Mouse (Mus musculus): Measurements from ENCODE around the gene Nqo2.

Nqo2 gene

DNA sequence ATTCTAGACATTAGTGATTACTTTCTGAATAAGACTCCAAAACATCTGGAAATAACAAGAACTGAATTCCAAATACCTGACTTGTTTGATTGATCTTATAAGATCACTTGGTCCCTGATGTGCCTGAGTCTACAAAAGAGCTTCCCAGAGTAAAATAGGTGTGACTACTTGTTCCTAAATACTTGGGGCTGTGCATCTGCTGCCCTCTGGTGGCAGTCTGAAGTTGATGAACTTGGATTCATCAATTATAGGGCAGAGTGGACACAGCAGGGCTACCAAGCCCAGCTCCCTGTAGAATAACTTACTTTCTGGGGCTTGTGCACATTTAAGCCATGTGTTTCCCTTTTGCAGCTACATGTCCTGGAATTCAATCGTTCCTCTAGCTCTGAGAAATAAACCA lies 30.7 kb downstream of the Nqo2 start:
- no peak for DNase-seq (ENCODE audit: low spot score)

DNA sequence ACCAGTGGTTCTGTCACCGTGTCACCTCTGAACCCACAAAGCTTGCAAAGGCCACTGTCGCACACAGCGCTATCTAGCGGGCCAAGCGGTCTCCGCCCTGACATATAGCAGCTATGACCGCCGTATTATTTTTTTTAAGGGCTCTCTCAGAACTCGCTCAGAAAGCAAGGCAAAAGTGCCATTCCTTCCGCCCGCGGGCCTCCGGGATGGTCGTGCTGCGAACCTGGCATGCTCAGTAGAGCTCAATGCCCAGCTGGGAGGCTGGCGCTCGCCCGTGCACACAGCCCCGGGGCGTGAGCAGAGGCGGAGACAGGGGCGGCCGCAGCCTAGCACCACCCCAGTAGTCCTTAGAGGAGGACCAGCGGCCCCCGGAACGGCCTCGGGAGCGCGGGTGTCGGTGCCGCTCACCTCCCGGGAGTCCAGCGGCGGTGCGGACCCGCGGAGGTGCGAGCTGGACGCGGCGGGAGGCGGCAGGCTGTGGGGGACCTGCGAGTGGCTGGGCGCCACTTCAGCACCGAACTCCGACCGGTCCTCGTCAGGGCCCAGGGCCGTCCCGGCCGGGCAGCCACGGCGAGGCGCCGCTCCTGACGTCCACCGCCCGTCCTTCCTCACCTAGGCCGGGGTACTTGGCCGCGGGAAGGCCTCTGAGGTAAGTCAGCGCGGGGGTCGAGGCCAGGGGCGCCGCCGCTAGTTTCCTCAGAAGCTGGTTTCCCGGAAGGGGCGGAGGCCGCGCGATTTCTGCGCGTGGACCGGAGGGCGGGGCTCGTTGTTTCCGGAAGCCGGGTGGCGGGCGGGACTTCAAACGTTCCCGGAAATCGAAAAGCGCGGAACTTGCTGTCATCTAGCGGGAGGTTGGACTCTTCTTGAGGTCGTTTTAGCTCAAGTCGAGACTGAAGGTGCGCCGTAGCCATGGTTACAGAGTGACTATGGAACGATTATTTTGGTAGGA lies 37.8 kb downstream of the Nqo2 start, which contains the start of the genes Ripk1 and Serpinb6a:
Gene Ripk1 (plus strand): TSS at position 306 of the 949 bp plus-strand sequence.
Gene Serpinb6a (minus strand): TSS at position 737 of the 949 bp plus-strand sequence.
- peak; percentile 62 for DNase-seq (ENCODE audit: low spot score)

GRCm38 (mm10) chr13:34003058-34003457 lies 38.6 kb downstream of the Nqo2 start:
- no peak for DNase-seq (ENCODE audit: low spot score)

DNA sequence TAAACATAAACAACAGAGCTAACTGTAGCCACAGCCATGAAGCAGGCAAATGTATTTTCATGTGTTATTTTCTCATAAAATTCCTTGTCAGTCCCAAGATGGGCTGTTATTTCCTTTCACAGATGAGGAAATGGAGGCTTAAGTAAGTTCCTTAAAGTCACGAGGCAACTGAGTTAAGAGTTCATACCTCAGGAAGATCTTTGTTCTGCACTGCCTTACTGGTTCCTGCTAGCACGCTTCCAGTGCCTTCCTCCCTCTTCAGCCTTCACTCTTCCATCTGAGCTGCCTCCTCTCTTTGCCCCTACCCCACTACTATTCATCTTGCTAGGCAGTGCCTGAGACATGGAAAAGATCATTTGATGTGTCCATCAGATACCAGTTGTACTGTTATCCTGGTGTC lies 42.7 kb downstream of the Nqo2 start:
- DNase-seq (ENCODE audit: low spot score): no peak

- DNase-seq (ENCODE audit: low spot score): no peak
These were observed 52.6 kb downstream of the Nqo2 start for GRCm38 (mm10) chr13:34016927-34017569.

GRCm38 (mm10) chr13:34018521-34018920 lies 54.0 kb downstream of the Nqo2 start:
- no peak for DNase-seq (ENCODE audit: low spot score)

DNA sequence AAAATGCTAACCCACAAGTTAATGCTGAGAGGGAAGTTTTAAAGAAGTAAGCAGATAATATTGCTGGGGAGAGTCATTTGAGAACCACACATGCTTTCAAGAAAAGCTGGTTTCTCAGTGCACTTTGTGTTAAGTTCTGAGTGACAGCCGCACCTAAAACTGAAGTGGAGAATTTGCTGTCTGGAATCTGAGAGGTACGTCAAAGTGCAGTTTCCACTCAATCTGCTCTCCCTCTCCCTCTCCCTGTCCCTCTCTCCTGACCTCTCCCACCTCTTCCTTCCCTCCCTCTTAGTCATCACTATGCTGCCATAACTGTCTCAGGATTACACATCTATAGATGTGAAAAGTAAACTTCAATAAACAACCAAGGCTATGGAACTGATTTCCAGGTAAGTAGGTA lies 57.5 kb downstream of the Nqo2 start:
- no peak for DNase-seq (ENCODE audit: low spot score)

DNA sequence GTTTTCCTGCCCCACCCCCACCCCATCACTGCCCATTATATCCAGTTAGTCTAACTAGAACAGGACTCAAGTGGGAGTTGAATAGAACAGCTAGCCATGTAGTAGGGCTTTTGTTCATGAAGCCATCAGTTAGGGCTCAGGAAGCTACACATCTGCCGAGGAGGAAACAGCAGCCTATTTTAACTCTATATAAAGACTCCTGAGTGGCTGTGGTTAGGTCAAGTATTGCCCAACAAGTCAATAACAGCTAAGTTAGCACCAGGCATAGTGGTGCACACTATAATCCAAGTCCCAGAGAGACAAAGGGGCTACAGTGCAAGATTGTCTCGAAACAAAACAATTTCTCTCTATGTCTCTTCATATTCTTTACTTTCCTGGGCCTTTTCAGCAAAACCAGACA lies 67.6 kb downstream of the Nqo2 start:
- no peak for DNase-seq (ENCODE audit: low spot score)

DNA sequence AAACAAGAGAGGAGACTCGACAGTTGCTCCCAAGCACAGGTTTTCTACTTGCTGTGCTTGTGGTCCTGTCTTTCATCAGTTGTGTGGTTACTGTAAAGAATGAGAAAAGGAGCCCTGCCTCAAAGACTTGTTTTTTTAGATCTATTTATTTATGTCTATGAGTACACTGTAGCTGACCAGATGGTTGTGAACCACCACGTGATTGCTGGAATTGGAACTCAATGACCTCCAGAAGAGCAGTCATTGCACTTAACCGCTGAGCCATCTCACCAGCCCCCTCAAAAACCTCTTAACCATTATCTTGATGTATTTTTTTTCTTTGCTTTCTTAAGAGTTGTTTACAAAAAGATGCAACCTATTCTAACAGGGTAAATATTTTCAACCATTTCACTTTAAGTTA lies 70.9 kb downstream of the Nqo2 start:
- no peak for DNase-seq (ENCODE audit: low spot score)

GRCm38 (mm10) chr13:34036726-34037125 lies 72.2 kb downstream of the Nqo2 start:
- DNase-seq (ENCODE audit: low spot score): no peak

GRCm38 (mm10) chr13:34037172-34038055 lies 72.9 kb downstream of the Nqo2 start, which contains the start of gene Bphl:
TSS of gene Bphl (plus strand) at chr13:34037597.
- peak; percentile 59 for DNase-seq (ENCODE audit: low spot score)

GRCm38 (mm10) chr13:34038056-34038432 lies 73.6 kb downstream of the Nqo2 start:
- no peak for DNase-seq (ENCODE audit: low spot score)

Data from urinary bladder, postnatal 10 days (tissue).